Mouse (Mus musculus) lung, postnatal 0 days (tissue): ENCODE data around the gene Gm28053.

Source experiments
- CTCF ChIP-seq: IDR thresholded peaks from 2 replicates; pipeline ENCODE4 v1.5.1; 2016; ENCODE audit warnings: antibody characterized with exemption, mild to moderate bottlenecking
- EP300 ChIP-seq: IDR thresholded peaks from 2 replicates; pipeline ENCODE4 v1.6.1; 2016; ENCODE audit warnings: antibody characterized with exemption, mild to moderate bottlenecking, control low read depth

DNA sequence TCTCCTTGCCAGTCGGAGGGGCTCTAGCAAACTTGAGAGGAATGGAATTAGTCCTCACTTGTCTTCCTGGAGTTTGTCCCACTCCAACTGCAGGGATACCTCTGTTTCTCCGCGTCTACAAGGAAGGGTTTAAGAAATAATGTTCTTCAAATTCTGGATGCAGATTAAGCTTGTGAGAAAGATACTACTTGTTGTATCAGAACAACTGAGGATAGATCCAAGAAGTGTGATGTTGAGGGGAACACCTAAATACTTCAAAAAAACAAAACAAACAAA lies 21.3 kb downstream of the Gm28053 start:
- TF ChIP-seq CTCF (no peak), EP300 (no peak)
